Mouse (Mus musculus) heart, adult 2 months (tissue): ENCODE results near the gene Pcdh15.

Experiments
- CTCF ChIP-seq: fragments of 200-600 bp; IDR thresholded peaks from 2 replicates; pipeline ENCODE4 v1.8.1; 2022; ENCODE audit warnings: antibody characterized with exemption, mild to moderate bottlenecking, moderate library complexity
- EP300 ChIP-seq: fragments of 200-500 bp; IDR thresholded peaks from 2 replicates; pipeline ENCODE4 v1.6.1; 2011; ENCODE audit warnings: low read depth, low read length, control low read depth; ENCODE audit not compliant: insufficient read depth
- POLR2A ChIP-seq: fragments of 200-500 bp; IDR thresholded peaks from 2 replicates; pipeline ENCODE4 v1.6.1; 2011; ENCODE audit warnings: mild to moderate bottlenecking, low read depth, low read length, control low read depth; ENCODE audit not compliant: insufficient read depth

- TF ChIP-seq CTCF, result no peak
- no peak for TF ChIP-seq EP300
- TF ChIP-seq POLR2A, result no peak
These were observed 808.5 kb downstream of the Pcdh15 start for GRCm38 (mm10) chr10:73907626-73908025.
